Comparison of ENCODE assay signal across 9 mouse cellular contexts in the genomic region with DNA sequence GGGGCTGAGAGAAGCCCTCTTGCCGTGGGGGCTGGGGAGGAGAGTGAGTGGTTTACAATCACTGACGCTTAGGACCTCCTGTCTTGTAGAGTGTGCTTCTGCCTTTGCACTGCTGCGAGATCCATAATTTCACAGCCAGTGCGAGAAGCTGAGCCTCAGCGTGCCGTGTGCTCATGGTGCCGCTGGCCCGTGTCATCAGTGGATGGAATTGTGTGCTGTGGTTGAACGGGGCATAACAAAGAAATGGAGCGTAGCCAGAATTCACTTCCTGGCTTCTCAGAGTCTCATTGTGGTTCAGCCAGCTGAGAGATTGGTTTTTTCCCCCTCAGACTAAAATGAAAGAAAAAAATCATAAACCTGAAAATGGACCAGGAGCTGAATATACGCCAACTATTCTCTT. TPM values are rescaled to one million over a fixed set of nuclear protein-coding genes. Genes with fewer than 3 reads are reported as not detected.
A peak's percentile ranks its signal among the peaks of the same experiment; 100 is the strongest.
DNase-seq lines count a peak whose midpoint lies in the region; ATAC-seq lines count a peak whose summit lies in the region.
"Had no signal": no experiment of that assay in that cellular context is flagged by ENCODE, and none has a peak within 500 bp of the region (broad histone marks: within the 10 kb centered on the region; RNA-seq: fewer than 3 reads in every experiment).

No protein-coding gene starts in this region.

- H3K36me3 ChIP-seq in hindbrain, embryonic 11.5 days (ENCODE audit: control insufficient read depth, insufficient read depth, low read length) = 0 out of 2 replicates have a peak, but pooled peaks cover 2% of the 10 kb centered on the region
- peaks cover 72% of the 10 kb centered on the region for H3K36me3 ChIP-seq in hindbrain, embryonic 10.5 days
- no peaks in the 10 kb centered on the region for H3K36me3 ChIP-seq in hindbrain, embryonic 16.5 days (ENCODE audit: control insufficient read depth, insufficient read depth, low read length)
- H3K36me3 ChIP-seq in midbrain, embryonic 12.5 days = peaks cover 47% of the 10 kb centered on the region

- no peaks in the 10 kb centered on the region for H3K4me1 ChIP-seq in hindbrain, embryonic 11.5 days (replicated peaks; ENCODE audit: control insufficient read depth, insufficient read depth, low read length)
- no peaks in the 10 kb centered on the region for H3K4me1 ChIP-seq in hindbrain, embryonic 10.5 days (replicated peaks)
- no peaks in the 10 kb centered on the region for H3K4me1 ChIP-seq in brown adipose tissue, adult 24 weeks (ENCODE audit: control insufficient read depth, insufficient read depth, insufficient read length, low read length)
- H3K4me1 ChIP-seq in hindbrain, embryonic 16.5 days (ENCODE audit: control insufficient read depth, insufficient read depth, low read depth, low read length) = no peaks in the 10 kb centered on the region
- no peaks in the 10 kb centered on the region for H3K4me1 ChIP-seq in midbrain, embryonic 12.5 days

- no peak overlapping the region for H3K4me3 ChIP-seq in hindbrain, embryonic 11.5 days (ENCODE audit: low read depth, low read length)
- H3K4me3 ChIP-seq in hindbrain, embryonic 10.5 days = no peak overlapping the region
- H3K4me3 ChIP-seq in brown adipose tissue, adult 24 weeks (ENCODE audit: insufficient read depth, low read depth, low read length) = peak overlapping the region; percentile 11; the same call in 1 of the 2 replicates
- H3K4me3 ChIP-seq in hindbrain, embryonic 16.5 days (ENCODE audit: low read length) = no peak overlapping the region
- no peak overlapping the region for H3K4me3 ChIP-seq in midbrain, embryonic 12.5 days
- H3K4me3 ChIP-seq: liver, embryonic 15.5 days had no signal

- 77% methylated on average over 11 of the region's 11 CpGs for WGBS in hindbrain, embryonic 11.5 days
- WGBS in hindbrain, embryonic 10.5 days = 77% methylated on average over 11 of the region's 11 CpGs
- 32% methylated on average over 11 of the region's 11 CpGs for WGBS in hindbrain, embryonic 16.5 days
- 74% methylated on average over 11 of the region's 11 CpGs for WGBS in midbrain, embryonic 12.5 days

- peak overlapping the region; percentile 36; the same call in 1 of the 2 replicates for H3K27ac ChIP-seq in hindbrain, embryonic 11.5 days (ENCODE audit: low read depth, low read length)
- H3K27ac ChIP-seq in hindbrain, embryonic 10.5 days = no peak overlapping the region
- H3K27ac ChIP-seq in brown adipose tissue, adult 24 weeks (replicated peaks; ENCODE audit: low read depth, low read length) = no peak overlapping the region
- H3K27ac ChIP-seq in hindbrain, embryonic 16.5 days (ENCODE audit: low read depth, low read length) = peak overlapping the region; percentile 33
- peak overlapping the region; percentile 49; the same call in 1 of the 2 replicates for H3K27ac ChIP-seq in midbrain, embryonic 12.5 days (replicated peaks)

- H3K9ac ChIP-seq in hindbrain, embryonic 11.5 days (ENCODE audit: low read depth, low read length) = no peak overlapping the region
- H3K9ac ChIP-seq in hindbrain, embryonic 16.5 days (ENCODE audit: low read depth, low read length) = no peak overlapping the region
- H3K9ac ChIP-seq in midbrain, embryonic 12.5 days (replicated peaks) = no peak overlapping the region
- H3K9ac ChIP-seq: liver, embryonic 15.5 days had no signal

- peak; percentile 23; the same call in 1 of the 2 replicates for ATAC-seq in hindbrain, embryonic 11.5 days (ENCODE audit: low FRiP score)
- ATAC-seq in hindbrain, embryonic 16.5 days = peak; percentile 66
- ATAC-seq in midbrain, embryonic 12.5 days (ENCODE audit: low FRiP score, low read depth) = no peak; the same call in 1 of the 2 replicates

- no peak for DNase-seq in hindbrain, embryonic 11.5 days (ENCODE audit: low spot score)
- DNase-seq in hindbrain, embryonic 10.5 days (ENCODE audit: low spot score) = no peak
- DNase-seq in spleen, postnatal 10 days (ENCODE audit: low spot score in 2 of 2) = no peak
- DNase-seq in left cerebral cortex, adult 11 months (ENCODE audit: low spot score) = no peak
- no peak for DNase-seq in layer of hippocampus, adult 8-10 months (ENCODE audit: low spot score in 2 of 2)

- H3K27me3 ChIP-seq in hindbrain, embryonic 11.5 days (ENCODE audit: control insufficient read depth, insufficient read depth, low read length) = no peaks in the 10 kb centered on the region
- no peaks in the 10 kb centered on the region for H3K27me3 ChIP-seq in hindbrain, embryonic 10.5 days (ENCODE audit: insufficient read depth, poor library complexity, severe bottlenecking)
- H3K27me3 ChIP-seq in hindbrain, embryonic 16.5 days (replicated peaks; ENCODE audit: control insufficient read depth, insufficient read depth, low read length) = no peaks in the 10 kb centered on the region
- no peaks in the 10 kb centered on the region for H3K27me3 ChIP-seq in midbrain, embryonic 12.5 days
- H3K27me3 ChIP-seq: liver, embryonic 15.5 days had no signal

- no peak overlapping the region for H3K4me2 ChIP-seq in hindbrain, embryonic 11.5 days (replicated peaks; ENCODE audit: low read depth, low read length)
- peak overlapping the region; percentile 13; the same call in 1 of the 2 replicates for H3K4me2 ChIP-seq in hindbrain, embryonic 16.5 days (ENCODE audit: low read length)
- H3K4me2 ChIP-seq in midbrain, embryonic 12.5 days (replicated peaks) = no peak overlapping the region
- H3K4me2 ChIP-seq: liver, embryonic 15.5 days had no signal

- H3K9me3 ChIP-seq in hindbrain, embryonic 11.5 days (ENCODE audit: control insufficient read depth, low read length) = no peaks in the 10 kb centered on the region
- H3K9me3 ChIP-seq in hindbrain, embryonic 10.5 days = no peaks in the 10 kb centered on the region
- H3K9me3 ChIP-seq in hindbrain, embryonic 16.5 days (ENCODE audit: control insufficient read depth, low read length) = no peaks in the 10 kb centered on the region
- no peaks in the 10 kb centered on the region for H3K9me3 ChIP-seq in midbrain, embryonic 12.5 days
- H3K9me3 ChIP-seq: liver, embryonic 15.5 days had no signal

RNA-seq across cellular contexts. Expression of a gene that starts 48.8 kb away (rescaled TPM):
- polyA plus RNA-seq in hindbrain, embryonic 11.5 days (2014; fragmentation: Nextera tagmentation; extraction: Ambion mirVana) = 0.32 and 0.33 TPM in 2 replicates
- 0.11 and 0.18 TPM in 2 replicates for polyA plus RNA-seq in hindbrain, embryonic 10.5 days (2016; fragmentation: Nextera tagmentation; extraction: Ambion mirVana)
- 0.83 TPM in 1 of 2 replicates, not detected in the other for polyA plus RNA-seq in brown adipose tissue, adult 24 weeks (2012; ENCODE audit: insufficient read depth, insufficient read length, missing spikeins)
- 2.7 and 2.8 TPM in 2 replicates for polyA plus RNA-seq in hindbrain, embryonic 16.5 days (2015; fragmentation: Nextera tagmentation; extraction: Ambion mirVana)
- polyA plus RNA-seq in midbrain, embryonic 12.5 days (2016; fragmentation: Nextera tagmentation; extraction: Ambion mirVana) = 0.39 TPM in 1 of 2 replicates, not detected in the other
- 1 to 10 TPM; 3.9 to 7.5 (median 6.2) TPM for total RNA-seq in layer of hippocampus, adult 8-10 months (2022)

Comparison
In these comparisons a context has a peak if more than half of its experiments do, and no peak if none do; other contexts are left out.
1. H3K27ac ChIP-seq: peak in hindbrain, embryonic 11.5 days (single experiment), hindbrain, embryonic 16.5 days (single experiment) and midbrain, embryonic 12.5 days (single experiment); none in hindbrain, embryonic 10.5 days (single experiment) and brown adipose tissue, adult 24 weeks (single experiment).